Mouse (Mus musculus): Measurements from ENCODE around the gene Gprc5c.
A peak's percentile ranks its signal among the peaks of the same experiment; 100 is the strongest.

The Gprc5c gene

DNA sequence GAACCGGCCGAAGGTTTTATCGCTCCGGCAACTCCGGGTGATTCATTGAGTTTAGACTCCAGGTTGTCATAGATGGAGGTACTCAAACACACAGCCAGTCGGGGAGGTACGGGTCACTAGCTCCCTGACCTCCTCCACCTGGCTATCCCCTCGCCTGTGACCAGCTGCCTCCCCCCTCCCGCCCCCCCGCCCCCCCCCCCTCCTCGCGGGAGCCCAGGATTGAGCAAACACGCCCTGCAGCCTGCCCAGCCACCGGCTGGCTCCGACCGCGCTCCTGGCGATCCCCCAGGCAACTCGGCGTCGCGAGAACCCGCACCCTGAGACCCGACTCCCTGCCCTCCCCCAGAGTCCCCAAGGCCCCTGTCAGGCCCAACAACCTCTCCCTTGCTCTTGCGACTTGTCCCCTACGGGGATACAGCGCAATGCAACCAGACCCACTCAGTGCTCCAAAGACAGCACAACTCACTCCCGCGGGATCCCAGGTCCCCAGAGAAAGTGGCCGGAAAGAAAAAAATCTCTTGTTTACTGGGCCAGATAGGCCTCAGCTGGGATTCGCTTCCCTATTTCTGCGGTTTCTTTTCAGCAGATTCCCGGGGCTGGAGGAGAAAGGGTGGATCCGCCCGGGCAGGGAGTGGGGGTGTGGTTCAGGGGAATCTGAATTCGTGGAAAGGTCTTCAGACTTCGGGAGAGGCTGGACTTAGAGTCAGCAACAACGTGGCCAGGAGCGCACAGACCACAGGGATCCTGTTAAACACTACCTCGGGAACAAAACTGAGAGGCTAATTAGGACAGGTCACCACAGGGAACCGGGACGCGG lies at the start of gene Gprc5c:
Gene Gprc5c (plus strand): TSS at position 701 of the 817 bp plus-strand sequence.
- DNase-seq (ENCODE audit: low read depth, low spot score), result no peak

DNA sequence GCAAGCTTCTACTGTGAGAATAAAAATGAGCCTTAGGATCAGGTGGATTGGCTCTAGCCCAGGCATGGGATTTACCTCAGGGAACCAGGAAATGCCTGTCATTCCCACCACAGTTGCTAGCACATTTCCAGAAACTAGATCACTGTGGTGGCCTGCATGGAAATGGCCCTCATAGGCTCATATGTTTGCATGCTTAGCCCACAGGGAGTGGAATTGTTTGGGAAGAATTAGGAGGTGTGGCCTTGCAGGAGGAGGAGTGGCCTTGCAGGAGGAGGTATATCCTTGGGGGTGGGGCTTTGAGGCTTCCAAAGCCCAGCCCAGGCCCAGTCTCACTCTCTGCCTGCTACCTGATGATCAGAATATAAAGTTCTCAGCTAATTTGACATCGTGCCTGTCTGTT lies 49.0 kb upstream of the Gprc5c start:
- DNase-seq (ENCODE audit: low read depth, low spot score), result no peak

DNA sequence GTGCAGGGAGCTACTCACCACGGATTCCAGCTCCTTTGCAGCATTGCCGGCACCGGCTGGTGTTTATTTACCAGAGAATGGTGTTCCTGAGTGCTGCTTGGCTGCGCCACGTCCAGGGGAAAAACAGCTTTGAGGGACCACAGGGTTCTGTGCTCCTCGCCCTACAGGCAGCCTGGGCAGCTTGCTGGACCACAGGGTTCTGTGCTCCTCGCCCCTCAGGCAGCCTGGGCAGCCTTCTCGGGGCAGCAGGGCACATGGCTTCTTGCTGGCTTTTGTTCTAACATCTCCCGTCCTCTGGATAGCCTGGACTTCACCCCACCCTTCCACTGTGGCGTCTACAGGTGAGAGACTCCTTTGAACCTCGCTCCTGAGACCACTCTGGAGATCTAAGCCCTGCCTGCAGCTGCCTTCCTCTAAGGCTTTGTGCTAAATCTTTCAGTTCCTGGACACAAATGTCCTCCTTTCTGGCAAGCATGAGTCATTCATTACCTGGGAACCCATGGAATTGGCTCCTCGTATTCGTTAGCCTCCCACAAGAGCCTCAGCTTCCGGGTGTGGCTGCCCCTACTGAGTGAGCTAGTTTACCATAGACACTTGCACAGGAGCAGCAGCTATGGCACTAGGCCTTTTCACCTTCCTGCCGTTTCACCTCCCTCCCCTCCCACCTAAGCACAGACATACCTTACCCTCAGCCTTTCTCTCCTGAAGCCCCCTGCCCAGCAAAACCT lies 48.2 kb upstream of the Gprc5c start:
- DNase-seq (ENCODE audit: low read depth, low spot score), result no peak

- DNase-seq (ENCODE audit: low read depth, low spot score), result no peak
These were observed 47.0 kb upstream of the Gprc5c start for GRCm38 (mm10) chr11:114803990-114804389.

GRCm38 (mm10) chr11:114807025-114807424 lies 43.9 kb upstream of the Gprc5c start:
- DNase-seq (ENCODE audit: low read depth, low spot score), result no peak

GRCm38 (mm10) chr11:114807686-114808427 lies 43.1 kb upstream of the Gprc5c start:
- DNase-seq (ENCODE audit: low read depth, low spot score), result no peak

- no peak for DNase-seq (ENCODE audit: low read depth, low spot score)
These were observed 41.6 kb upstream of the Gprc5c start for GRCm38 (mm10) chr11:114809371-114809770.

GRCm38 (mm10) chr11:114810344-114810743 lies 40.6 kb upstream of the Gprc5c start:
- DNase-seq (ENCODE audit: low read depth, low spot score), result no peak

DNA sequence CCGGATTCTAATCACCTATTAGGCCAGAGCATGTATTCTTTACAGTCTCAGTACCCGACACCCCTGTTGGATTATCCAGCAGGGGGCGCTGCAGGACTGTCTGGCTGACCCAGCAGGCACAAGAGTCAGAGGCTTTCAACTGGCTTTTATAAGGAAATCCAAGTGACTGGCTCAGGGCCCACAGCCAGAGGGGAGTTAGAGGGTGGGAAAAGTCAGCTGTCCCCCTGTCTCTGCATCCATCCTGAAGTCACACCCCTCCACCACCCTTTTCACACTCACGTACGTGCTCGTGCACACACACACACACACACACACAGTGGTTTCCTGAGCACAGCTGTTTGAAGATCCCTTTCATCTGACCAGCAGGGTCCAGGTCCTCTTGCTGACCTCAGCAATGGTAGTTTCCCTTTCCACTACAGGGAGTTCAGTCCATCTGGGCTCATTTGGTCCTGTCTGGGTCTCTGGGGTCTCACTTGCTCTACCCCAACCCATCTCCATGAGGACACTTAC lies 38.2 kb upstream of the Gprc5c start:
- DNase-seq (ENCODE audit: low read depth, low spot score), result peak; percentile 29

- no peak for DNase-seq (ENCODE audit: low read depth, low spot score)
These were observed 35.9 kb upstream of the Gprc5c start for GRCm38 (mm10) chr11:114814873-114815592.

- no peak for DNase-seq (ENCODE audit: low read depth, low spot score)
These were observed 34.0 kb upstream of the Gprc5c start for GRCm38 (mm10) chr11:114816934-114817333.

GRCm38 (mm10) chr11:114818185-114818584 lies 32.8 kb upstream of the Gprc5c start:
- no peak for DNase-seq (ENCODE audit: low read depth, low spot score)

DNA sequence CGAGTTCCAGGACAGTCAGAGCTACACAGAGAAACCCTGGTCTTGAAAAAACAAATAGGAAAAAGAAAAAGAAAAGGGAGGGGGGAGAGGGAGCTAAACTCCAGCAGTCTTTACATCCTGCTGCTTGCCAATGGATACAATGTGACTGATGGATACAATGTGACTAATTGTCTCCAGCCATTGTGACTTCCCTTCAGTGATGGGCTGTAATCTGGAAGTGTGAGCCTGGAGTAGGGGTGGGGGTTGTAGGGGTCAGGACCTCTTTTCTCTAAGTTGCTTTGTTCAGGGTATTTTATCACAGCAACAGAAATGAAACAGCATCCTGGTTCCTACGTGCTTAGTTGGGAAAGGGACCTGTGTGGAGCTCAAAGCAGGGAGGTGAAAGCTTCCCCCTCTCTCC lies 31.8 kb upstream of the Gprc5c start:
- no peak for DNase-seq (ENCODE audit: low read depth, low spot score)

- no peak for DNase-seq (ENCODE audit: low read depth, low spot score)
These were observed 30.5 kb upstream of the Gprc5c start for GRCm38 (mm10) chr11:114820444-114820843.

GRCm38 (mm10) chr11:114821325-114821724 lies 29.6 kb upstream of the Gprc5c start:
- DNase-seq (ENCODE audit: low read depth, low spot score), result no peak

GRCm38 (mm10) chr11:114822727-114823126 lies 28.2 kb upstream of the Gprc5c start:
- DNase-seq (ENCODE audit: low read depth, low spot score), result no peak

GRCm38 (mm10) chr11:114823199-114823725 lies 27.7 kb upstream of the Gprc5c start:
- no peak for DNase-seq (ENCODE audit: low read depth, low spot score)

- no peak for DNase-seq (ENCODE audit: low read depth, low spot score)
These were observed 24.3 kb upstream of the Gprc5c start for GRCm38 (mm10) chr11:114826686-114827085.

GRCm38 (mm10) chr11:114829499-114830432 lies 21.2 kb upstream of the Gprc5c start:
- DNase-seq (ENCODE audit: low read depth, low spot score), result no peak

- no peak for DNase-seq (ENCODE audit: low read depth, low spot score)
These were observed 20.5 kb upstream of the Gprc5c start for GRCm38 (mm10) chr11:114830433-114830773.

All from c-Kit-negative CD71-positive TER-119-positive erythroid progenitor cells, embryonic 14.5 days (primary cell).